Mouse (Mus musculus) left cerebral cortex, postnatal 10 days (tissue): ENCODE measurements at regions not wholly inside any gene's neighbourhood (a gene's known extent, or its start where the extent isn't known, plus 50 kb on each side); places are given as distances from the start of the nearest gene placed in this dataset.

Experiments used
- DNase-seq, 2 experiments: peaks; one replicate each; pipeline ENCODE4 v3.0.0; 2021 to 2022; ENCODE audit warnings: low spot score in 2 of 2, mixed read lengths in 1 of 2; ENCODE audit errors: extremely low spot score in 1 of 2
- intact Hi-C: fragments of 180-260 bp; cut with DNase I; formaldehyde crosslinking; loops from one replicate; pipeline ENCODE4 v1.15.1; 2025

- intact Hi-C loops, result no loop called here
- DNase-seq, result no peak
These were observed 56.9 kb downstream of the Klf4 start for GRCm38 (mm10) chr4:55475409-55475808.

- intact Hi-C loops, result no loop called here
- DNase-seq, result no peak
These were observed 58.0 kb downstream of the Klf4 start for GRCm38 (mm10) chr4:55474044-55474788.

GRCm38 (mm10) chr4:55472649-55473048 is 59.6 kb downstream of the Klf4 start:
- DNase-seq, result no peak
- intact Hi-C loops, result no loop called here

- DNase-seq, result no peak
- intact Hi-C loops, result no loop called here
These were observed 61.2 kb downstream of the Klf4 start for GRCm38 (mm10) chr4:55470779-55471663.

DNA sequence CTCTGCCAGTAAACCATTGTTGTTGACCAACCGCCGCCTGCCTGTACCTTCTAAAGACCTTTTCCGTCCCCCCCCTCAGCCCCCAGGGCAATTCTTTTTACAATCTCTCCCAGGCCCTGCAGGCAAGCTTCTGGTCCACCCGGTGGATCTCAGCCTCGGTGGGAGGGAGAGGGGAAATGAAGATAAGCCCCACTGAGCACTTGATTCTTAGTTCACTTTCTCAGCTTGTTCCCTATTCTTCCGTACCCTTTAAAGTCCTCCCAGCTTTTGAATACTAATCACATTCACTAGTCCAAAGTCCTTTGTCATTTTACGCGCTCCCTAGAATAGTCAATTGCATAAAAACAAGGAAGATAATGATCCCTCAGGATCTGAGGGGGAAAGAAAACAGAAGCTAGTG is 68.1 kb downstream of the Klf4 start:
- intact Hi-C loops, result no loop called here
- DNase-seq, result no peak

GRCm38 (mm10) chr4:55461927-55462326 is 70.3 kb downstream of the Klf4 start:
- DNase-seq, result no peak
- intact Hi-C loops, result no loop called here

GRCm38 (mm10) chr4:55453902-55454301 is 78.4 kb downstream of the Klf4 start:
- intact Hi-C loops, result no loop called here

DNA sequence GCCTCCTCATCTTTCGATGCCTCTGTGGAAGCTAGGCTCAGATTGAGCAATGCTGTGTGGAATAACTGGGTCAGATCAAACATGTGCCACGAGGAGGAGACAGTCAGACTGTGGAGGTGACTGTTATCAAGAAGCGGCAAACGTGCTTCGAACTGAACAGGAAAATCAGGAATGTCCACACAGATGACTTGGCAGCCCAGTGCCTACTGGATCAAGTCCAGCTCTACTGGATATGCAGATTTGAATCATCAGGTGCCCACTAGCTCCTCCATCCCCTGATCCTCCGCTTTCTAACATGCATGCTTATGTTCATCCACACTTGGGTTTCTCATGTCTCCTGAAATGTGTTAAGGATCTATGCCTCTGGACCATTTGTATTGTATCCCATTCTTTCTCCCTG is 79.7 kb downstream of the Klf4 start:
- intact Hi-C loops, result no loop called here
- no peak for DNase-seq

More at GRCm38 (mm10) chr4:55453902-55454301, 78.4 kb downstream of the Klf4 start:
- no peak for DNase-seq

- intact Hi-C loops, result no loop called here
- DNase-seq, result no peak
These were observed 80.6 kb downstream of the Klf4 start for GRCm38 (mm10) chr4:55451711-55452110.

- intact Hi-C loops, result no loop called here
- no peak for DNase-seq
These were observed 81.2 kb downstream of the Klf4 start for GRCm38 (mm10) chr4:55451026-55451425.

GRCm38 (mm10) chr4:55443489-55443888 is 88.8 kb downstream of the Klf4 start:
- DNase-seq, result no peak
- intact Hi-C loops, result no loop called here

DNA sequence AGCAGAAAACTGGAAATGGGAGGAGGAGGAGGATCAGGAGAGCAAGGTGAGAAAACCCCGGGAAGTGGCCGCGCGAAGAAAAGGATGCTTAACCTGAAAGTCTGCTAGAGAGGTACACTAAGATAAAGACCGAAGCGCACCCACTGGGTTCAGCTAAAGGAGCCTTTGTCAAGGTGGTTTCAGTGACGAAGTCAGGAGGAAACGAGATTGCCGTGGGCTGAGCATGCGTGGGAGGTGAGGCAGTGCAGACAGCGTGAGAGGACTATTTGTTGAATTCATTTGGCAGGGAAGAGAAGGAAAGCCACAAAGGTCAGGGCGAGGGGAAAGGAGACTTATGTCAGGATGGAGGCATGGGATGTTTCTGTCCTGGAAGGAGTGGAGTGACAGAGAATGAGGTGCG is 90.2 kb downstream of the Klf4 start:
- peak in 1 of 2 experiments; percentile 27 for DNase-seq
- intact Hi-C loops, result no loop called here
